Mouse (Mus musculus): ENCODE data around the gene I0C0044D17Rik. TPM values are rescaled to one million over a fixed set of nuclear protein-coding genes. Genes with fewer than 3 reads are reported as not detected.
"Not testable (repeated sequence)": the region's sequence is repeated elsewhere in the genome, so short reads cannot be mapped to it uniquely, and the experiment has no call there.

Gene I0C0044D17Rik
- not detected in 2 replicates for polyA plus RNA-seq (2014; fragmentation: Nextera tagmentation; extraction: Ambion mirVana)

DNA sequence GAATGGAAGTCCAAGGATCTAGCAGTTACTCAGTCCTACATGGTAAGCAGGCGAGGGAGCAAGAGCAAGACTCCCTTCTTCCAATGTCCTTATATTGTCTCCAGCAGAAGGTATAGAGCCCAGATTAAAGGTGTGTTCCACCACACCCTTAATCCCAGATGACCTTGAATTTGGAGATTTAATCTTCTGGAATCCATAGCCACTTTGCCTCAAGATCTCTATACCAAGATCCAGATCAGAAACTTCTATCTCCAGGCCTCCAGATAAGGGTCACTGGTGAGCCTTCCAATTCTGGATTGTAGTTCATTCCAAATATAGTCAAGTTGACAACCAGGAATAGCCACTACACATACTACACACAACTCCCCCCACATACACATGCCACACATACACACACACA, at the start of gene I0C0044D17Rik:
TSS of gene I0C0044D17Rik (minus strand) at position 101 of the 400 bp plus-strand sequence.
- H3K36me3 ChIP-seq (ENCODE audit: control insufficient read depth, insufficient read depth, low read length); H3K27me3 ChIP-seq (replicated peaks; ENCODE audit: control insufficient read depth, insufficient read depth, low read length); H3K9ac ChIP-seq (ENCODE audit: low read length); H3K9me3 ChIP-seq (ENCODE audit: control insufficient read depth, low read length); DNase-seq (ENCODE audit: low spot score); H3K4me3 ChIP-seq (ENCODE audit: low read depth, low read length); ATAC-seq (replicated peaks; ENCODE audit: low FRiP score, low TSS enrichment, low read depth); H3K27ac ChIP-seq (ENCODE audit: low read depth); H3K4me2 ChIP-seq (ENCODE audit: low read length): not testable (repeated sequence)
- 91% methylated on average over 1 of the region's 1 CpGs for WGBS
- H3K4me1 ChIP-seq (replicated peaks; ENCODE audit: control insufficient read depth, insufficient read depth, low read length): peaks cover 13% of the 10 kb centered on the region

DNA sequence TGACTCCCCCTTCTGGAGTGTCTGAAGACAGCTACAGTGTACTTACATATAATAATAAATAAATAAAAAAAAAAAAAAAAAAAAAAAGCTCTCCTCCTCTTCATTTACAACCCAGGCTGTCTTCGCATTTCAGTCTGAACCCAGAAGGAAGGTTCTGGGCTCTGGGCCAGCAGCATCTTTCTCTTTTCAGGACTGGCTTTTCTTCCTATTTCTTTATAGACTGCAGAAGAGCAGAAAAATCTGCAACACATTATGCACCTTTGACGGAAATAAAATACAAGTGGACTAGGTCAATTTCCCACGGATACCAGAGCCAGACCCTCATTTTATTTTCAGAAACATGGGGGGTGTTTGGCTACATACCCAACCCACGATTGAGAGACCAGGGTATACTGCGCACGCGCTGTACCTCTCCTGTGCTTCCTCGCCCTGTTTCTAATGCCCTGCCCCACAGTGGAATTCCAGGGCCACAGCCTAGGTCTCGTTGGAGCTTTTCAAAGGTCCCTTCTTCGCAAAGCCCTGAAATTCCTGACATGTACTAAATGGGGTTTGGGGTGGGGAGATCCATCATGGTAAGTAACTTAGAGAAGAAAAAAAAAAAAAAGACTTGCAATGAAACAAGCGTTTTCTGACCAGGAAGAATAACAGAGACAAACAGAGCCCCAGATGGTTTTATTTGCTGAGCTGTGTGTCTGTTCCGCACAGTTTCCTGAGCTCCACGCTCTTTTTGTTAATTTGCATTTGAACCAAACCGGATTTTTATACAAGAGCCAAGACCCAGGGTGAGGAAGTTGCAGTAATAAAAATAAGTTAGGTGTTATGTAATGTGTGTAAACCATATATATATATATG, 42.0 kb upstream of the I0C0044D17Rik start:
- H3K27me3 ChIP-seq (replicated peaks; ENCODE audit: control insufficient read depth, insufficient read depth, low read length): no peaks in the 10 kb centered on the region
- H3K4me2 ChIP-seq (ENCODE audit: low read length): no peak overlapping the region
- no peaks in the 10 kb centered on the region for H3K36me3 ChIP-seq (ENCODE audit: control insufficient read depth, insufficient read depth, low read length)
- 0 out of 2 replicates have a peak, but pooled peaks cover 4% of the 10 kb centered on the region for H3K9me3 ChIP-seq (ENCODE audit: control insufficient read depth, low read length)
- peak overlapping the region; percentile 16; the same call in 1 of the 2 replicates for H3K27ac ChIP-seq (ENCODE audit: low read depth)
- no peak for ATAC-seq (replicated peaks; ENCODE audit: low FRiP score, low TSS enrichment, low read depth)
- no peak overlapping the region for H3K4me3 ChIP-seq (ENCODE audit: low read depth, low read length)
- no peak overlapping the region for H3K9ac ChIP-seq (ENCODE audit: low read length)
- WGBS: 64% methylated on average over 14 of the region's 14 CpGs
- H3K4me1 ChIP-seq (replicated peaks; ENCODE audit: control insufficient read depth, insufficient read depth, low read length): peaks cover 2% of the 10 kb centered on the region
- DNase-seq (ENCODE audit: low spot score): no peak

DNA sequence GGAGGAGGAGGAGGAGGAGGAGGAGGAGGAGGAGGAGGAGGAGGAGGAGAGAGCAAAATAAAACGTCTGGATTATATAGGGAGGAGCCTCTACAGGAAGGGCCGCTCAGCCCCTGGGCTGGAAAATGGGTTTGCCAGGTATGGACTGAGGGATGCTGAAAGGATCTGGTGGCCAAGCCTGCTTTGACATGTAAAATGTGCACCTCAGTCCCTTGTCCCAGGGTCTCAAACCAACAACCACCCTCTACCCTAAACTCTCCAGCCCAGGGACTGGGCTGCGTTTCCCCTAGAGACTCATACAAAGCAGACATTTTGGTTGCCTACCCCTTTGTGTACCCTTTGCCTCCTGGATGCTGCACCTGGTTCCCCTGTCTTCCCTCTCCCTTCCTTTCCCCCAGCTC, 40.9 kb upstream of the I0C0044D17Rik start:
- Histone ChIP-seq H3K27me3 (replicated peaks; ENCODE audit: control insufficient read depth, insufficient read depth, low read length) (no peaks in the 10 kb centered on the region), H3K36me3 (ENCODE audit: control insufficient read depth, insufficient read depth, low read length) (no peaks in the 10 kb centered on the region), H3K9me3 (ENCODE audit: control insufficient read depth, low read length) (peaks cover 12% of the 10 kb centered on the region; the same call in 1 of the 2 replicates), H3K9ac (ENCODE audit: low read length) (no peak overlapping the region), H3K4me2 (ENCODE audit: low read length) (no peak overlapping the region), H3K4me3 (ENCODE audit: low read depth, low read length) (no peak overlapping the region), H3K4me1 (replicated peaks; ENCODE audit: control insufficient read depth, insufficient read depth, low read length) (peaks cover 2% of the 10 kb centered on the region), H3K27ac (ENCODE audit: low read depth) (no peak overlapping the region)
- ATAC-seq (replicated peaks; ENCODE audit: low FRiP score, low TSS enrichment, low read depth) (no peak), DNase-seq (ENCODE audit: low spot score) (no peak)
- WGBS: 75% methylated on average over 3 of the region's 3 CpGs

DNA sequence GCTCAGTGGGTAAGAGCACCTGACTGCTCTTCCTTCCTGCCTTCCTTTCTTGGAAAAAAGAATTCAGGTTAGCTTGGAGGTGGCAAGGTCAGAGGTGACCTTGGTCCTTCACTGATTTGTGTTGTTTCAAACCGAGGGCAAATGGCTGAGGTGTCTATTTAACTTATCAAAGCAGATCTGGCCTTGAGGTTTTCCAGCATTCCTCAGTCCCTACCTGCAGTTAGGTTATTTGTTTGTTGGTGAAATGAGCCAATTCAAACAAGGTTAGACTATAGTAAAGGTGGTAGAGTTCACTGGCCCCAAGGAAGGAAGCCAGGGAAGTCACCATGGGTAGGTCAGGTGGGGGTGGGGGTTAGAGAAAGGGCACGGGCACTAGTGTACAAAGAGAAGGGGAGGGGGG, 40.5 kb upstream of the I0C0044D17Rik start:
- H3K36me3 ChIP-seq (ENCODE audit: control insufficient read depth, insufficient read depth, low read length): no peaks in the 10 kb centered on the region
- H3K4me2 ChIP-seq (ENCODE audit: low read length): no peak overlapping the region
- no peak for ATAC-seq (replicated peaks; ENCODE audit: low FRiP score, low TSS enrichment, low read depth)
- H3K4me1 ChIP-seq (replicated peaks; ENCODE audit: control insufficient read depth, insufficient read depth, low read length): peaks cover 2% of the 10 kb centered on the region
- H3K27ac ChIP-seq (ENCODE audit: low read depth): no peak overlapping the region
- no peak overlapping the region for H3K4me3 ChIP-seq (ENCODE audit: low read depth, low read length)
- no peak for DNase-seq (ENCODE audit: low spot score)
- H3K27me3 ChIP-seq (replicated peaks; ENCODE audit: control insufficient read depth, insufficient read depth, low read length): no peaks in the 10 kb centered on the region
- H3K9me3 ChIP-seq (ENCODE audit: control insufficient read depth, low read length): peaks cover 14% of the 10 kb centered on the region; the same call in 1 of the 2 replicates
- no peak overlapping the region for H3K9ac ChIP-seq (ENCODE audit: low read length)
- WGBS: 35% methylated on average over 1 of the region's 2 CpGs

DNA sequence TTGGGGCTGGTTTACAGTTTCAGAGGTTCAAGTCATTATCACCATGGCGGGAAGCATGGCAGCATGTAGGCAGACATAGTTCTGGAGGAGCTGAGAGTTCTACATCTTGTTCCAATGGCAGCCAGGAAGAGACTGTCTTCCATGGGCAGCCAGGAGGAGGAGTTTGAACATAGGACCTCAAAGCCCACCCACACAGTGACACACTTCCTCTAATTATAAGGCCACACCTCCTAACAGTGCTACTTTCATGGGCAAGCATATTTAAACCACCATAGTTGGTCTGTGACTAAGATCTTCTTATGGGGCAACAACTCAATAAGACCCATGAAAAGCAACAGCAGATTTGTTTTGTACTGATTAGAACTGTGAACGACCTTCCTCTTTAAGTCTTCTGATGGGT, 39.8 kb upstream of the I0C0044D17Rik start:
- Histone ChIP-seq H3K9ac (ENCODE audit: low read length) (no peak overlapping the region), H3K27ac (ENCODE audit: low read depth) (no peak overlapping the region), H3K27me3 (replicated peaks; ENCODE audit: control insufficient read depth, insufficient read depth, low read length) (no peaks in the 10 kb centered on the region), H3K4me3 (ENCODE audit: low read depth, low read length) (no peak overlapping the region), H3K36me3 (ENCODE audit: control insufficient read depth, insufficient read depth, low read length) (no peaks in the 10 kb centered on the region), H3K4me2 (ENCODE audit: low read length) (no peak overlapping the region), H3K4me1 (replicated peaks; ENCODE audit: control insufficient read depth, insufficient read depth, low read length) (peaks cover 2% of the 10 kb centered on the region), H3K9me3 (ENCODE audit: control insufficient read depth, low read length) (peaks cover 14% of the 10 kb centered on the region; the same call in 1 of the 2 replicates)
- 88% methylated on average over 2 of the region's 2 CpGs for WGBS
- DNase-seq (ENCODE audit: low spot score) (no peak), ATAC-seq (replicated peaks; ENCODE audit: low FRiP score, low TSS enrichment, low read depth) (no peak)

DNA sequence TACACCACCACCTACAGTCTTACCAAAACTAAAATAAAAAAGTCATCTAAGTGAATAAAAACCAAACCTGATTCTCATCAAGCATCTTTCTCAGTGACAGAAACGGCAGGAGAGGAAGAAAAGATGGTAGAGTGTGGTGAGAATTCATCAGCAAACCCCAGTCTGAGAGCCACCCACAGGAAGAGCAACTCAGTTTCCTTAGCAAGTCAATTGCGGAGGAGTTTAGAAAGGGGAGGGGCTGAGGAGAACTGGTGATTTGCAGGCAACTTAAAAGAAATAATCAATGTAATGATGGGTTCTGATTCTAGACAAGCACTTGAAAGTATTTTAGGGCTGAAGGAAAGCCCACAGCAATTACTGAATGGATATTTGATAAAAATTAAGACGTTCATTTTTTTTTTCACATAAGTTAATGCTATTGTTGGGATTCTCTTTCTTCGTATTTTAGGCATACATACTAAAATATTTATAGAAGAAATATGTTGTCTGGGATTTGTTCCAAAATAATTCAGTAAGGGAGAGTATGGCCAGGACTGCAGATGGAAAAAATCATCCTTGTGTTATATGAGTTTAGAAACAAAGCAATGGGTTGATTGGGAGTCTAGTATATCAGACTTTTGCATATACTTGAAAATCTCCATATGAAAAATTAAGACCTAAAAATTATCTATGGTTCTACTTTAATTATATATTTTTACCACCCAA, 34.7 kb upstream of the I0C0044D17Rik start:
- no peak for ATAC-seq (replicated peaks; ENCODE audit: low FRiP score, low TSS enrichment, low read depth)

DNA sequence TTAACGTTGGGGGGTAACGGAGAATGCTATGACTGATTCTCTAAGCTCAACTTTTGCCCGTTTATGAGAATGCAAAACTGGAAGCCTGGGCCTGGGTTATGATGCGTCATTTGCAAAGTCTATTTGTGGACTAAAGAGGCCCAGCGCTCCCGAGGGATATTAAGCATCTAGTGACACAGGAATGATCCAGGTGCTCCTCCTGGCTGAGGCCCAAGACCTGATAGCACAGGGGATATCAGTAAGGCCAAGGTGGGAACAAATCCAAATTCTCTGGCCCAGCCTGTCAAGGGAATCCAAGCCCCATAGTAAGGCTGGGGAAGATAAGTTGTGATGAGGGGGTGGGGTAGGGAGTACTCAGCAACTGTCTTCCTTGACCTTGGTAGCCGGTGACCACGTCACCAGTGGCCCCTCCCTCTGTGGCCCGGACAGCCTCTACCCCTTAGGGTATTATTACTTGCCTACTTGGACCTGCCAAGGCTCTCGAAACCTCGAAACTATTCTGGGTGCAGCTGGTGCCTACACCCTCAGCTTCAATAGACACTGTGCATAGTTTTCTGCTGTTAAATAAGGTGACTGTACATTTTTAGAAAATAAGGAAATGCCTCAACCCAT, 33.5 kb upstream of the I0C0044D17Rik start:
- Histone ChIP-seq H3K27me3 (replicated peaks; ENCODE audit: control insufficient read depth, insufficient read depth, low read length) (no peaks in the 10 kb centered on the region), H3K9ac (ENCODE audit: low read length) (no peak overlapping the region), H3K27ac (ENCODE audit: low read depth) (peak overlapping the region; percentile 25; the same call in 1 of the 2 replicates), H3K4me1 (replicated peaks; ENCODE audit: control insufficient read depth, insufficient read depth, low read length) (peaks cover 6% of the 10 kb centered on the region), H3K4me2 (ENCODE audit: low read length) (no peak overlapping the region), H3K36me3 (ENCODE audit: control insufficient read depth, insufficient read depth, low read length) (no peaks in the 10 kb centered on the region), H3K9me3 (ENCODE audit: control insufficient read depth, low read length) (peaks cover 9% of the 10 kb centered on the region; the same call in 1 of the 2 replicates), H3K4me3 (ENCODE audit: low read depth, low read length) (no peak overlapping the region)
- ATAC-seq (replicated peaks; ENCODE audit: low FRiP score, low TSS enrichment, low read depth) (no peak), DNase-seq (ENCODE audit: low spot score) (no peak)
- WGBS: 67% methylated on average over 11 of the region's 11 CpGs

More for the DNA sequence above, 34.7 kb upstream of the I0C0044D17Rik start:
- Histone ChIP-seq H3K4me1 (replicated peaks; ENCODE audit: control insufficient read depth, insufficient read depth, low read length) (peaks cover 8% of the 10 kb centered on the region), H3K9ac (ENCODE audit: low read length) (no peak overlapping the region), H3K27ac (ENCODE audit: low read depth) (no peak overlapping the region), H3K4me2 (ENCODE audit: low read length) (no peak overlapping the region), H3K36me3 (ENCODE audit: control insufficient read depth, insufficient read depth, low read length) (no peaks in the 10 kb centered on the region), H3K4me3 (ENCODE audit: low read depth, low read length) (no peak overlapping the region), H3K27me3 (replicated peaks; ENCODE audit: control insufficient read depth, insufficient read depth, low read length) (no peaks in the 10 kb centered on the region), H3K9me3 (ENCODE audit: control insufficient read depth, low read length) (peaks cover 9% of the 10 kb centered on the region; the same call in 1 of the 2 replicates)
- no peak for DNase-seq (ENCODE audit: low spot score)
- 50% methylated on average over 4 of the region's 4 CpGs for WGBS

DNA sequence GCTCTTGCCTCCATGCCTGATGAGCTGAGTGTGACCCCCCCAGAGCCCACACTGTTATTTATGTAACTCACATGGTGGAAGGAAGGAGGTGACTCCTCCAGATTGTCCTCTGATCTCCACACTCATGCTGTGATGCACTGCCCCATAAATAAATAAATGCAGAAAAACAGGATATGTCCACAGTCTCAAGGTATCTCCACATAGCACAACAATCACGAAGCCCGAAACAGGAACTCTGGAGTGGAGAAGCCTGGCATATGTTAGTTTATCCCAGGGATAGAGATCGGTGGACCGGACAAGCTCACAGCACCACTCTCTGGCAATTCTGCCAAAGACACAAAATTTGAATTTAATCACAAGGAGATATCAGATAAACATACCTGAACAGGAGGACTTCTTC, 30.3 kb upstream of the I0C0044D17Rik start:
- ATAC-seq (replicated peaks; ENCODE audit: low FRiP score, low TSS enrichment, low read depth) (no peak), DNase-seq (ENCODE audit: low spot score) (no peak)
- H3K4me3 ChIP-seq (ENCODE audit: low read depth, low read length): no peak overlapping the region
- WGBS: 83% methylated on average over 4 of the region's 4 CpGs
- H3K4me2 ChIP-seq (ENCODE audit: low read length): no peak overlapping the region
- no peak overlapping the region for H3K9ac ChIP-seq (ENCODE audit: low read length)
- no peaks in the 10 kb centered on the region for H3K9me3 ChIP-seq (ENCODE audit: control insufficient read depth, low read length)
- H3K27ac ChIP-seq (ENCODE audit: low read depth): no peak overlapping the region
- H3K4me1 ChIP-seq (replicated peaks; ENCODE audit: control insufficient read depth, insufficient read depth, low read length): 0 out of 2 replicates have a peak, but pooled peaks cover 5% of the 10 kb centered on the region
- H3K36me3 ChIP-seq (ENCODE audit: control insufficient read depth, insufficient read depth, low read length): no peaks in the 10 kb centered on the region
- H3K27me3 ChIP-seq (replicated peaks; ENCODE audit: control insufficient read depth, insufficient read depth, low read length): no peaks in the 10 kb centered on the region

All from intestine, embryonic 14.5 days (tissue).